Mouse (Mus musculus) bone marrow, adult 2 months (tissue): Measurements from ENCODE around the gene Smim23. TPM values are rescaled to one million over a fixed set of nuclear protein-coding genes. Genes with fewer than 3 reads are reported as not detected.

Source experiments
- H3K27ac ChIP-seq: fragments of 200-500 bp; 2 replicates; pipeline ENCODE4 v1.5.1; 2012; ENCODE audit warnings: low read depth, mild to moderate bottlenecking, control low read depth, inconsistent platforms, low read length; ENCODE audit not compliant: control insufficient read depth, poor library complexity, insufficient read depth
- H3K4me1 ChIP-seq: fragments of 200-500 bp; 2 replicates; pipeline ENCODE4 v1.6.1; 2011; ENCODE audit warnings: low read length; ENCODE audit not compliant: control insufficient read depth, insufficient read depth
- H3K4me3 ChIP-seq: fragments of 200-500 bp; replicated peaks from 2 replicates; pipeline ENCODE3; 2011; ENCODE audit warnings: mild to moderate bottlenecking, low read depth, low read length, control low read depth; ENCODE audit not compliant: control insufficient read depth
- CTCF ChIP-seq: fragments of 200-500 bp; IDR thresholded peaks from 2 replicates; pipeline ENCODE4 v1.5.1; 2011; ENCODE audit warnings: low read length, control low read depth; ENCODE audit not compliant: control insufficient read depth, insufficient read depth
- POLR2A ChIP-seq: fragments of 200-500 bp; IDR thresholded peaks from 2 replicates; pipeline ENCODE4 v1.6.1; 2011; ENCODE audit warnings: low read depth, mild to moderate bottlenecking, control low read depth, low read length, borderline replicate concordance; ENCODE audit not compliant: control insufficient read depth
- WGBS: fragments of 180-500 bp; shearing (Covaris S2); methylation state at CpG from one replicate; pipeline ENCODE4 v1.1.7; 2018; 5-methylcytosine and 5-hydroxymethylcytosine counted together
- polyA plus RNA-seq: library from polyadenylated mRNA; stranded (reverse); fragments of >200 nt; gene quantifications from 2 replicates; pipeline ENCODE4 v1.2.4, GENCODE M21; 2011; ENCODE audit warnings: low replicate concordance; ENCODE audit not compliant: missing spikeins, insufficient read depth, insufficient read length

The Smim23 gene
- polyA plus RNA-seq, 1 experiment: not detected

GRCm38 (mm10) chr11:32786201-32786600 is 38.2 kb downstream of the Smim23 start:
- no peak for TF ChIP-seq POLR2A
- no peak for TF ChIP-seq CTCF
- H3K27ac ChIP-seq: no peak overlapping the region
- H3K4me1 ChIP-seq: no peaks in the 10 kb centered on the region; the same call in 1 of the 2 replicates
- H3K4me3 ChIP-seq: no peak overlapping the region
- 81% methylated on average over 5 of the region's 5 CpGs for WGBS

- H3K27ac ChIP-seq: no peak overlapping the region
- TF ChIP-seq POLR2A (no peak), CTCF (no peak)
- 76% methylated on average over 6 of the region's 6 CpGs for WGBS
- no peaks in the 10 kb centered on the region; the same call in 1 of the 2 replicates for H3K4me1 ChIP-seq
- no peak overlapping the region for H3K4me3 ChIP-seq
Observed at GRCm38 (mm10) chr11:32785591-32786147, 38.7 kb downstream of the Smim23 start.

GRCm38 (mm10) chr11:32782724-32783123 is 41.7 kb downstream of the Smim23 start:
- Histone ChIP-seq H3K27ac (no peak overlapping the region), H3K4me3 (no peak overlapping the region), H3K4me1 (no peaks in the 10 kb centered on the region)
- WGBS: 64% methylated on average over 3 of the region's 3 CpGs
- TF ChIP-seq POLR2A (no peak), CTCF (no peak)

DNA sequence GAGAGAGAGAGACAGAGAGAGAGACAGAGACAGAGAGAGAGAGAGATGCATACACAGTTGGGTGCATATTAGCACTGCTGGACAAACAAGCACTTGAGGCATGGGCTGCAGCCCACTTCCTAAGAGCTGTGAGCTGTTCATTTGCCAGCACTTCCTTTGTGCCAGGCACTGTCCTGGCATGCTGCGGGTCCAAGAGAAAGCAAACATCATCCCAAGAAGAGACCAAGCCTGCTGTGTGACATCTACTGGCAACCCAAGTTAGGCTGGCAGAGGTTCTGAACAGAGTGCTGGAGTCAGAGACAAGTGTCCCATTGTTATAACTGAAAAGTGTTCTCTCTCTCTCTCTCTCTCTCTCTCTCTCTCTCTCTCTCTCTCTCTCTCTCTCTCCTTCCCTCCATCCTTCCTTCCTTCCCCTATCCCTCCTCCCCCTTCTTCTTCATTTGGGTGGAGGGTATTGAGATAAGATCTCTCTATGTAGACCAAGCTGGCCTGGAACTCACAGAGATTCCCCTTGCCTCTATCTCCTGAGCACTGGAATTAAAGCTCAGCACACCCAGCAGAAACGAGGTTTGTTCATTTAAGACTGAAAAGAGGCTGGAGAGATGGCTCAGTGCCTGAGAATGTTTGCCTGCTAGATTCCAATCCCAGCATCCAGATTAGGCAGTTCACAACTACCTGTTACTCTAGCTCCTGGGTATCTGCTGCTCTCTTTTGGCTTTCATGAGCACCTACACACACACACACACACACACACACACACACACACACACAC is 42.6 kb downstream of the Smim23 start:
- no peak for TF ChIP-seq POLR2A
- 66% methylated on average over 2 of the region's 2 CpGs for WGBS

DNA sequence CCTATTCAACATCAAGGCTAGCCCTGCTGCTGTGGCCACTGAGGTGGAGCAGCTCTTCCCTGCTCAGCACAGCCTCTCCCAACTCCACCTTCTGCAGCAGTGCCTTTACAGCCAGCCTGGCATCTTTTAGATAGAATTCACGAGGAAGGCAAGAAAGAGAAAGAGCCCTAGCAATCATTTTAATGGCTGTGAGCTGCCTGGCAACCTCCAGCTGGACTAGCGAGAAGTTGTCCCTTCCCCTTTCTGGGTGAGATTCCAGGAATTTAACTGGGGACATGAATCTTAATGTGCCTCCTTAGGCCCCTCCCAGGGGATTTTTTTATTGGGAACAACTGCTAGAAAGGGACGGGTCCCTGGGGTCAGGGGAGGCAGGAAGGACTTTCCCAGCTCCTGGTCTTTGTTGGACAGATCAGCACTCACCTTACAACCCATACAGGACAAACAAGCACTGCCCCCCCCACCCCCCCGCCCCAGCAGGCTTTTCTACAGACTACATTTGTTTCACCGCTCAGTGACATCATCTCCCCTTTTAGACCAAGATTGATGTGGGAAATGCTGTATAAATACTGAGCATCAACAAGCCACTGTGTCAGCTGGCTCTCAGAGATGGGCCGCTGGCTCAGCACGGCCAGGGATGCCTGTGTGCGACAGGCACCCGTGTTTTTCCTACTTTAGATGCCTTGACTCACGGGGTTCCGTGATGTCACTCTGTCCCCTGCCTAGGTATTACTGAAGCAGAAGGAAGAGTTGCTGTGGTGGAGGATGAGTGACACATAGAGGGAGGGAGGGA is 43.5 kb downstream of the Smim23 start:
- Histone ChIP-seq H3K27ac (no peak overlapping the region), H3K4me3 (no peak overlapping the region)

More for the DNA sequence above, 42.6 kb downstream of the Smim23 start:
- Histone ChIP-seq H3K4me3 (no peak overlapping the region), H3K4me1 (no peaks in the 10 kb centered on the region), H3K27ac (no peak overlapping the region)

GRCm38 (mm10) chr11:32768642-32769343 is 55.6 kb downstream of the Smim23 start:
- TF ChIP-seq CTCF (peak; percentile 12; the same call in 1 of the 2 replicates), POLR2A (no peak)
- Histone ChIP-seq H3K4me3 (no peak overlapping the region), H3K27ac (no peak overlapping the region), H3K4me1 (no peaks in the 10 kb centered on the region)
- 58% methylated on average over 12 of the region's 12 CpGs for WGBS

More for the DNA sequence above, 43.5 kb downstream of the Smim23 start:
- WGBS: 62% methylated on average over 11 of the region's 11 CpGs
- no peak for TF ChIP-seq POLR2A
- TF ChIP-seq CTCF: no peak
- no peaks in the 10 kb centered on the region for H3K4me1 ChIP-seq

Other genes with a start within 250 kb of the Smim23 start
- gene Fbxw11, start 181.9 kb downstream of the Smim23 start, polyA plus RNA-seq: 9.4 and 12.8 TPM in 2 replicates